Mouse (Mus musculus) thymus, adult 2 months (tissue): ENCODE data around the gene Pdgfra.

Experiments used
- CTCF ChIP-seq: fragments of 200-500 bp; IDR thresholded peaks from 2 replicates; pipeline ENCODE4 v1.5.1; 2012; ENCODE audit warnings: mild to moderate bottlenecking, control low read depth, low read length, moderate library complexity, borderline replicate concordance; ENCODE audit not compliant: control insufficient read depth, poor library complexity, insufficient read depth; ENCODE audit errors: extremely low read depth
- POLR2A ChIP-seq: fragments of 200-500 bp; IDR thresholded peaks from 2 replicates; pipeline ENCODE4 v1.6.1; 2012; ENCODE audit warnings: mild to moderate bottlenecking, low read length, control low read depth, moderate library complexity; ENCODE audit not compliant: control insufficient read depth, poor library complexity, insufficient read depth; ENCODE audit errors: extremely low read depth

GRCm38 (mm10) chr5:75149880-75150279, 2.2 kb upstream of the Pdgfra start:
- TF ChIP-seq POLR2A = no peak
- TF ChIP-seq CTCF = no peak
